Mouse (Mus musculus): ENCODE measurements around the gene Ubl5.
"Not testable (repeated sequence)": the region's sequence is repeated elsewhere in the genome, so short reads cannot be mapped to it uniquely, and the experiment has no call there.

The Ubl5 gene

DNA sequence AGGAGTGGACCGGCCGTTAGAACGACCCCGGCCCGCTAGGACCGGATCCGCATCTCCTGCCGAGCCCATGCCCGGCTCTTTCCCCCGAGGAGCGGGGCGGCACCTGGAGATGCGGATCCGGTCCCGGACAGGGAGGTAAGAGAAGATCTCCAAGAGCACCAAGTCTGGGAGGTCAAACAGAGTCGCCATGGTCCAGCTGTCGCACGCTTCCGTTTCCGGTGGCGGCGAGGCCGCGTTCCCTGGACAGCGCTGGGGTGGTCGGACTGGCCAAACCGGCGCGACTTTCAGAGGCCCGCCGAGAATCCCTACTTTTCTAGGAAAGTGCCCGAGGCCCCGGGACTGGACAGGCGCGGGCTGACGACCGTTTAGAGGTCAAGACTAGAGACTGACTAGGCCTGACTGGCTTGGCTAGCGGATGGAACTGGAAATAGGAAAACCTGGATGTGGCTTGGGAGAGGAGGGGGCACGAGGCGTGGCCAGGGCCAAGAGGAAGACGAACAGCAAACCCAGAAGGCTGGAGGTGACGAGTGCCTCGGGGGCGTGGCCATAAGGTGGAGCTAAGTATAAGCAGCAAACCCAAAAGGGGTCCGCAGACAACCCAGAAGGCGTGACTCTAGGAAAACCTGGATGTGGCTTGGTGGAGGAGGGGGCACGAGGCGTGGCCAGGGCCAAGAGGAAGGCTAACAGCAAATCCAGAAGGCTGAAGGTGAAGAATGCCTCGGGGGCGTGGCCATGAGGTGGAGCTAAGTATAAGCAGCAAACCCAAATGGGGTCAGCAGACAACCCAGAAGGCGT, at the start of gene Ubl5:
Gene Ubl5 (plus strand): TSS at position 778 of the 795 bp plus-strand sequence.
- DNase-seq (ENCODE audit: low read depth, low spot score), result peak; percentile 70

DNA sequence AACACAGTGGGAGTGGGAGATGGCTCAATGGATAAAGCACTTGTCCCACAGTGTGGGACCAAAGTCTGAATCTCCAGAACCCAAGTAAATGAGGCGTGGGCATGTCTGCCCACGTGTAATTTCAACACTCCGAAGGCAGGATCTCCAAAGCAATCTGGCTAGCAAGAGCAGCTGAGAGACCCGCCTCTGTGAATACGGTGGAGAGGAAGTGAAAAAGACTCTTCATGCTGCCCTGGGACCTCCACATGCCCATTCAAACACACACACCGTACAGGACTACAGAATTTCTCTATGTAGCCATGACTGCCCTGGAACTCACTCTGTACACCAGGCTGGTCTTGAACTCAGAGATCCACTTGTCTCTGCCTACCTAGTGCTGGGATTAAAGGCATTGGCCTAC, 41.4 kb upstream of the Ubl5 start:
- DNase-seq (ENCODE audit: low read depth, low spot score), result no peak

DNA sequence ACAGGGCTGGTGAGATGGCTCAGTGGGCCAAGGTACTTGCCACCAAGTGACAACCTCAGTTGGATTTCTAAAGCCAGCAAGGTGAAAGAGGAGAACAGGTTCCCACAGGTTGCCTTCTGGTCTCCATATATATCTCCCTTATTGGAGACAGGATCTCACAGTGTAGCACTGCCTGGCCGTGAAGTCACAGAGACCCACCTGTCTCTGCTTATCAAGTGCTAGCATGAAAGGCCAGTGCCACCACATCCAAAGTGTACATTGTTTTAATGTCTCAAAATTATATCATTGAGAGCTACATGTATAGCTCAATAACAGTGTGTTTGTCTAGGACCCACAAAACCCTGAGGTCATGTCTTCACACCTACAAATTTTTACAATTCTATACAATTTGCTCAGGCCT, 36.4 kb upstream of the Ubl5 start:
- DNase-seq (ENCODE audit: low read depth, low spot score), result no peak

DNA sequence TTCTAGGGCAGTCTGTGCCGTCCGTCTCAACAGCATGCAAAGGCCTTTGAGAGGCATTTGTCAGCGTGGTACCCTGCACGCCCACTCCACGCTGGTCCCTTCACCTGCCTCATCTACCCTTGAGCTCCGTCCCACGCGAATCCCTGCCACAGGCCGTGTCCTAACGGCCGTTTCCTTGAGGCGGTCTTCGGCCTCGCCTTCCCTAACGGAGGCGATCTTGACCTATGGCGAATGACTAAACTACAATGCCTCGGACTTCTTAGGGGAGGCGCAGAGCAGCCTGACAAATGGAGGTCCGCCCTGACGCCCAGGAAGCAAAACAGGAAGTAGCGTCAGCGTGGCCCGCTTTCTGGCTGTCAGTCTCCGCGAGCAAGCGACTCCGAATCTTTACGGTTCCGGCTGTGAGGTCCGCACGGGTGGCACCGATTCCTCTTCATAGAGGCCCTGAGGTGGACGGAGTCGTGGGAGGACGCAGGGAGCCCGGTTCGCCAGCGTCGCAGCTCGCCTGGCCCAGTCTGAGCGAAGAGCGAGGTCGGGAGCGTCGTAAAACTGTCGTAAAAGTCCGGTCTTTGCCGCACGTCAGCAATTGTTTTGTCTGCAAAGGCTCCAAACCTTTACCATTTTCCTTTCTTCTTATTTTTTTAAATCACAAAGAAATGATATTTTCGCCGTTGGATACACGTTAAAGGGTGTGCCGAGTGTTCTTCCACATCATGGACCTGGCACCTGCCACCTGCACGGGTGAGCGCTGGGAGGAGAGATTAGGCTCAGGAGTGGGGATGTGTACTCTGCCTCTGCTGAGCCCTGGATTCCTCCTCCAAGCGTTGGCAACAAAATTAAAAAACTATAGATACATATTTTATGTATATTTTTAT, 35.3 kb upstream of the Ubl5 start:
- peak; percentile 94 for DNase-seq (ENCODE audit: low read depth, low spot score)

DNA sequence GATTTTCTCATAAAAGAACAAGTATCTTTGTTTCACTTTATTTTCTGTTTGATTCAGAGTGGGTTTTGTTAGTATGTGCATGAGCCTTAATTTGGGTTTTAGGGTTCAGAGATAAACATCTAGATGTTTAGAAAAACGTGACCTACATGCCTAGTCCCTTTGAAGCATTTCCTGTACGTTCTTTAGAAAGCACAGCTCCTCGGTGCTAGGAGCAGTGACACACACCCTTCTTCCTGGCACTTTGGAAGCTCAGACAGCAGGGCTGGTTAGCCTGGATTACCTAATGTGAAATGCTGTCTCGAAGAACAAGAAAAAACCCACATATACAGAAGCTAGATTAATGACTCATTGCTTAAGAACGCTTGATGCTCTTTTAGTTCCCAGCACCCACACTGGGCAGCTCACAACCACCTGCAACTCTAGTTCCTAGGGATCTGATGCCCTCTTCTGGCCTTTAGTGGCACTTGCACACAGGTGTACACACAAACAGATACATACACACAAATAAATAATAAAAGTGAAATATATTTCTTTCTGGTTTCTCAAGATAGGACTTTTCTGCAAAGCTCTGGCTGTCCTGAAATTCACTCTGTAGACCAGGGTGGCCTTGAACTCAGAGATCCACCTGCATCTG, 32.7 kb upstream of the Ubl5 start:
- peak; percentile 26 for DNase-seq (ENCODE audit: low read depth, low spot score)

DNA sequence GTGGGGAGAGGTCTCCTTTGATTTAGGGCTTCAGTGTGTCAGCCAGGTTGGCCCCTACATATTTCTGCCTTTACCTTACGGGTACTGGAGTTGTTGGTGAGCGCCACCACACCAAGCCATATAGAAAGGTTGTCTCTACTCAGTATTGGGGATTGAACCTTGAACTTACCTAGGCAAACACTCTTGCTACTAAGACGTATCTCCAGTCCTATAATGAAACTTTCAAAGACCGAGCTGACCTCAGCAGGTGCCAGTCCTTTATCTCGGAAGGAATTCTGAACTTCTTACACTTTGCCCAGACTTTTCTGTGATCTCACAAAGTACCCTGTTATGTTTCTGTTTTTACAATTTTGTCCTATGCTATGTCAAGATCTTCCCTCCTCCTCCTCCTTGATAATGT, 30.7 kb upstream of the Ubl5 start:
- no peak for DNase-seq (ENCODE audit: low read depth, low spot score)

DNA sequence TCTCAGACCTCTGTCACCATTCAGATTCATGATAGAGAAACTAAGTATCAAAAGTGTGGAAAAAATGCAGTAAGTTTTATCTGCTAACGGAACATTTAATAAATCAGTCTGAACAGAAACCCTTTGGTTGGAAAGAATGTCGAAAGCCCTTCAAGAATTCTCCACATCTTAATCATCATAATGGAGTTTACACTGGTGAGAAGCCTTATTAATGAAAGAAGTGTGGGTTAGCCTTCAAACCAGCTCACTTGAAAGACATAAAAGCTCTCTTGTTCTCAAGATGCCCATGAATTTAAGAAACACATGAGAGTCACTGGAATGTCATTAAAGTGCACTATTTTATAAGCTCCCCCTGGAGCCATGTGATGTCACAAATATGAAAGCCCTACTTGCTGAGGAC, 26.0 kb upstream of the Ubl5 start:
- no peak for DNase-seq (ENCODE audit: low read depth, low spot score)

DNA sequence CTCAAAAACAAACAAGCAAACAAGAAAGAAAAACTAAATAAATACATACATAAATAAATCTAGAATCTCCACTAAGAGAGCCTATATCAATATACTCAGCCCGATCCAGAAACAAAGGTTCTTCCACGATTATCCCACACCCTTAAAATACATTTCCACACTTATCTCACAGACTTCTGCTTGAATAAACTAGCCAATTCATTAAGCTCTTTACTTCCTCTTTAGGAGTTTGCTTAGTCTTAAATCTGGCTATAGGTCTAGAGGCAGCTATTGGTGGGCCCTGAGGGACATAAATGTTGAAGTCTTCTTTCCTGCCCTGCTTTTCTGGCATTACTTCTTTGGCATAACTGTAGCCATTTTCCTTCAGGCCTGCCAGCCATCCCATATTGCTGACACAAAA, 11.3 kb upstream of the Ubl5 start:
- DNase-seq (ENCODE audit: low read depth, low spot score), result no peak

DNA sequence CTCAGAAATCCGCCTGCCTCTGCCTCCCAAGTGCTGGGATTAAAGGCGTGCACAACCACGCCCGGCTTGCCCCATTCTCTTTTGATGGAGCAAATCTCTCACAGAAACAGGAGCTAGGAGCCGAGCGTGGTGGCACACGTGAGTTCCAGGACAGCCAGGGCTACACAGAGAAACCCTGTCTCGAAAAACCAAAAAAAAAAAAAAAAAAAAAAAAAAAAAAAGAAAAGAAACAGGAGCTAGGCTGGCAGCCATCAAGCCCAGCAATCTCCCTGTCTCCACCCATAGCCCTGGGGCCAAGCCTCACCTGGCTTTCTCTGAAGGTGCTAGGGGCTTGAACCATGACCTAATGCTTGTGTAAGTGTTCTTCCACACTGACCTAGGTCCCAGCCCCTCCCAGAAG, 7.0 kb upstream of the Ubl5 start:
- not testable (repeated sequence) for DNase-seq (ENCODE audit: low read depth, low spot score)

DNA sequence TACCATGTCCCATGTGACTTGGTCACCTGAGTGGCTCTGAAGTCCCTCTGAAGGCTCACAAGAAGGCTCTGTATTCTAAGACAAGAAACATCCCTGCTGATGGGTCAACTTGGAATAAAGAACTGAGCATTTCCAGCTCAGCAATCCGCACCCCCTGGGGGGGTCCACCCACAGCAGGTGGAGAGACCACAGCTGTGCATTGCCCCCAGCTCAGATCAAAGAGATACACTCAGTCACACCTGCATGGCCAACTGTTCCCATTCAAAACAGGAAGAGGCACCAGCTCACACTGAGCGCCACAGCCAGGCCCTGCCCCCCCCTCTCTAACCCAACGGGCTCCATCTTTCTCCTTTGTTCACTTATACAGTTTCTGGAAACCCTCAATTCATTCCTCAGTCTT, 6.4 kb upstream of the Ubl5 start:
- peak; percentile 39 for DNase-seq (ENCODE audit: low read depth, low spot score)

DNA sequence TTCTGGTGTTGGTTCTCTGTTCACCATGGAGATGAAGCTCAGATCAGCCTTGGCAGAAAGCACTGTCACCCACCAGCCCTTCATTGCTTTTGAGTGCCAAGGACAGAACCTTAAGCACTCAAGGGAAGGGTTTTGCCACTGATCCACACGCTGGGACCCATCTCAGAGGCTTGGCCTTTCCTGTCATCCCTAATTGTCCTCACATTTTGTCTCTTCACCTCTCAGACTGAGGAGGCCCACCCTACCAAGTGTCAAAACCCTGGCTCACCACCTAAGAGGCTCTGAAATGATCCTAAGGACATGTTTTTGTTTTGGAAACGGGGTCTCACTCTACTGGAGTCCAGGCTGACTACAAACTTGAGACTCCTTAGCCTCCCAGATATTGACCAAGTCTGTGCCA, 5.9 kb upstream of the Ubl5 start:
- DNase-seq (ENCODE audit: low read depth, low spot score), result no peak

DNA sequence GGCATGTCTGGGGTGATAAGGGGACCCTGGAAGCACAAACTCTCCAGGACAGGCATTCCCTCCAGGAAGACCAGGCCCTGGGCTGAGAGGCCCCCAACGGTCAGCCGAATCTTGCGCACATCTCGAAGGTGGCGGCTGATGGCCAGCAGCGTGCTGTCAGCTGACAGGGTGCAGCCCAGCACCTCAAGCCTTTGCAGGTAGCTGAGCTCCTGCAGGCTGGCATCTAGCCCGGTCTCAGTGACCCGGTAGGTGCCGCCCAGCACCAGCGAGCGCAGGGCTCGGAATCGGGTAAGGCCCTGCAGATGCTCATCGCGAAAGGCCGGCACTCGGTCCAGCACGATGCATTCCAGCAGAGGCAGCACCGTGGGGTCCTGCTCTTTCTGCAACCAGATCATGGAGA, 4.1 kb upstream of the Ubl5 start:
- DNase-seq (ENCODE audit: low read depth, low spot score), result no peak

DNA sequence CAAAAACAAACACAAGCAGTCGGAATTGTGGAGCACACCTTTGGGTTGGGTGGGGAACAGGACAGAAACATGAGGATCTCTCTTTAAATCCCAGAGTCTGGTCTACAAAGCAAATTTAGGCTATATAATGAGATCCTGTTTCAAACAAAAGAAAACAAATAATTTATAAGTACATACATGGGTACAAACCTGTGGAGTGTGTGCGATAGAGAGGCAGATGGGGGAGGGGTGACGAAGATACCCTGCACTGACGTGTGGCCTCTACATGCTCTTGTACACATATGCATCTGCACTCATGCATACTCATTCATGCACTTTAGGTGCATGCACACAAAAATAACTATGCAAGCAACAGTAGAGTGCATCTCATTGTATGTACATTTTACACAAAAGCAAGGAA, 3.2 kb upstream of the Ubl5 start:
- DNase-seq (ENCODE audit: low read depth, low spot score), result no peak

DNA sequence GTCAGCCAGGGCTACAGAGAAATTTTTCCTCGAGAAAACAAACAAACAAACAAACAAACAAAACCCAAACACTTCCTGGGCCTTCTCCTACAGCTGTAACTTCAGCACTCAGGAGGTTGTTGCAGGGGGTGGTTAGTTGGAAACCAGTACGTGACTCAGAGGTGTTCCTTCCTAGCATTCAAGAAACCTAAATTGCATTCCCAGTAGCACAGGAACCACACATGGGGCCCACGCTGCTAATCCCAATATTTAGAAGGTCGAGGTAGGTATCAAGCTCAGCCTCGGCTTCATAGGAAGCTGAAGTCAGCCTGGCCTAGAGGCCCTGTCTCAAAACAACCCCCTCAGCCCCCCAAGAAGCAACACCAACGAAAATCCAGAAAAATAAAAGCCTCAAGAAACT, 1.2 kb upstream of the Ubl5 start:
- no peak for DNase-seq (ENCODE audit: low read depth, low spot score)

DNA sequence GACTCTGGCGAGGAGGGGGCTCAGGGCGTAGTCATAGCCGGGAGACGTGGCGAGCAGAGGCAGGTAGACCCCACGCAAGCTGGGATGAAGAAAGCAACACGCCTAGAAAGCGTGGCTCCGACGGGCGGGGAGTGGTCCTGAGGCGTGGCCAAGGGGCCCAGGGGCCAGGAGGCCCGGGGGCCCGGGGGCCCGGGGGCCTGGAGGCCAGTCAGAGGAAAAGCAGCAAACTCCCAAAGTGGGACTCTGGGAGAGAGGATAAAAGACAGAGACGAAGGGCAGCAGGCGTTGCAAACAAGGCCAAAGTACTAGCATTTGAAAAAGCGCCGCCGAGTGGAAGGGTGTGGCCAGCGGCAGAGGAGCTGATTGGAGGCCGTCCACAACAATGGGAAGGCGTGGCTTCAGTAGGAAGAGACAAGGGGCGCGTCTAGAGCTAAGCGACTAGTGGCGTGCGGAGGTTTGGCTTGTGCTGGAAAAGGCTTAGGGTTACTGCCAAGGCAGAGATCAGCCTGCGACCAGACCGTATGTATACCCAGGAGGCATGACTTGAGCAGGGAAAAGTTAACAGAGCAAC, 303 bp downstream of the Ubl5 start:
- peak; percentile 93 for DNase-seq (ENCODE audit: low read depth, low spot score)

DNA sequence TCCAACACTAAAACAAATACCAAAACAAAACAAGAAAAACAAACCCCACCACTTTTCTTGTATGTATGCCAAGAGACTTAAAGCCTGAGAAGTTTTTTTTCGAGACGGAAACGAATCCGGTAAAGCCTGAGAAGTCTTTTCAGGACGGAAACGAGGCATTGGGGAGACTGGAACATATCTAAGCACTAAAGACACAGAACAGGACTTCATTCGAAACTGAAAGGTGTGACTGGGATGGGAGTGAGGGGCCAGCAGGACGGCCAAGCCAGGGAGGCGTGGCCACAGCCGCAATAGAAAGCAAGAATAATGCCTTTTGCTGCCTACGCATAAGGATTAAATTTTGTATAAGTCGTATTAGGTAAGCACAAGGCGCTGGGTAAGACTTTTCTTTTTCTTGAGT, 1.1 kb downstream of the Ubl5 start:
- peak; percentile 51 for DNase-seq (ENCODE audit: low read depth, low spot score)

DNA sequence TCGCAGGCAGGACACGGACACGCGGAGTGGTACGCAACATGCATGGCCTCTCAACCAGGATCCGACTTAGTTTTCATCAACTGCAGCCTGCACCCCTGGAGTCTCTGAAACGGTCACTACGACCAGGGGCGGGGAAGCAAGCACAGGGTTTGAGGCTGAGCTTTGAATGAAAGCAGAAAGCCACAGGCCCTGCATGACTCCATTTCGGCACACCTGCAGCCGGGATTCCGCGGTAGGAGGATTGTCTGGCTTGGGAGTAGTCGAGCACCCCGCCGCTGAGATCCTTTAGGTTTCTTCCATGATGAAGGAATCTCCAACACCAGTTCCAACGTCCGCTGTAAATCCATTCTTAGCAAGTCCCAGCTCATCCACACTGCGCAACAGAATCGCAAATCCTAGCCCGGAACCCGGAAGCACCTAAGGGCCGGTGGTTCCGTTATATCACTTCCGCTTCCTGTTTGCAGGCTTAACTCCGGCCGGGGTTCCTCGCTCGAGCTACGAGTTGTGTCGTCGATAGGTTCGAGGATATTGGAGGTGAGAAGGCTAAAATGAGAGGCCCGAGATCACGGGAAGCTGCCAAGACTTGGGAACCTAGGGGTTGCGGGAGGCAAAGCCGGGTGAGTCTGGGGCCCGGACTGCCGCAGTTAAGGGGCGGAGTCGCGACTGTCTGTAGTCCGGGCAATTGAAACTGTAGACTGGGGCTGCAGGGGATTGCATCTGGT, 1.8 kb downstream of the Ubl5 start, which contains the start of gene Fbxl12:
Gene Fbxl12 (minus strand): TSS at position 408 of the 722 bp plus-strand sequence.
- DNase-seq (ENCODE audit: low read depth, low spot score), result peak; percentile 89

DNA sequence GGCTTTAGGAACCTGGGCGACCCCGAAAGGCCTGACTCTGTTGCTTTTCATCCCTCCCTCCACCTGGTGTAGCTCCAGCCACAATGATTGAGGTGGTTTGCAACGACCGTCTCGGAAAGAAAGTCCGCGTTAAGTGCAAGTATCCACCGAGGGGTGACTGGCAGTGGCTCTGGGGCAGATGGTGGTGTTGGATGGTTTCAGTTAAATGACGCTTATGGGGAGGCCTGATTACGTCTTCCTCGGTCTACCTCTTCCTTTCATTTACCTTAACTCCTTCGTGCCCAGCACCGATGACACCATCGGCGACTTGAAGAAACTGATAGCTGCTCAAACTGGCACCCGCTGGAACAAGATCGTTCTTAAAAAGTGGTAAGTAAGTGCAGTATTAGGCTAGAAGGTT, 2.4 kb downstream of the Ubl5 start:
- peak; percentile 79 for DNase-seq (ENCODE audit: low read depth, low spot score)

DNA sequence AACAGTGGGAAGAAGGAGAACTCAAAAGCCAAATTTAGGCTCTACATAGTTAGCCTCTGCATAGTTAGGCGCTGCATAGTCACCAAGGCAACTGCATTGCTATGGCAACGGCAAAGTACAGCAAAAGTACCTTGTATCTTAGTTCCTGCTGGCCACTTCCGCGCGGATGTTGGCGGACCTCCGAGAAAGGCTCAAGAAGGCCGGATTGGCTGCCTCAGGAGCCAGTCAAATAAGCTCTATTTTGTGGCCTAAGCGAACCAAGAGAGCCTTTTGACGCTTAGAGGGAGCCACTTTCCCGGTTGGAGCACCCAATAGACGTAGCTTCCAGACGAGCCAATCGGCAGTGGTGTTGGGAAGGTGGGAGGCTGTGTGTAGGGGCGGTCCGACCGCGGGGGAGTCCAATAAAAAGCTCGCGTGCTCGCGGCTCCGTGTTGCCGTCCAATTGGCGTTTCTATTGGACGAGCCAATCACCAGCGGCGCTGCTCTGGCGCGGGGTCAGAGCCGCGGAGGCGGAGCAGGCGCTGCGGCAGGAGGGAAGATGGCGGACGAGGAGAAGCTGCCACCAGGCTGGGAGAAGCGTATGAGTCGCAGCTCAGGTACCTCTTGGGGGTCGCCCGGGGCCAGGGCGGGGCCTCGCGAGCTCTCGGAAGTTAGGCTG, 9.1 kb downstream of the Ubl5 start, which contains the start of gene Pin1:
Gene Pin1 (plus strand): TSS at position 494 of the 658 bp plus-strand sequence.
- DNase-seq (ENCODE audit: low read depth, low spot score), result peak; percentile 98

DNA sequence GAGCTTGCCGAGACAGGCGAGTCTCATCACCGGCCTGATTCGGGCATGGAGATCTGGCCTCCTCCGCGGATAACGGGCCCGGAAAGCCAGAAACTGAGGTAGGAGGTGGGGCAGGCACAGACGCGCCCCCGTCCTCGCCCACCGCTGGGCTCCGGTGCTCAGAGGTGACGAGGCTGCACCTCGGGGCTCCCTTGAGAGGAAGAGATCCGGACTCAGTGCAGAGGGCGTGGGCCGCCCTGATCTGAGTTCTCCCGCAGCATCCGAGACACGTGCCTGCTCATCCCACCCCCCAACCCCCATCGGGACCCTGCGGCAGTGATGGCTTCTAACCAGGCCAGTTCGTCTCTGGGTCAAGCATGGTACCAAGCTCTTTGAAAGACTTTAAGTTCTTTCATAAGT, 9.6 kb downstream of the Ubl5 start:
- no peak for DNase-seq (ENCODE audit: low read depth, low spot score)

DNA sequence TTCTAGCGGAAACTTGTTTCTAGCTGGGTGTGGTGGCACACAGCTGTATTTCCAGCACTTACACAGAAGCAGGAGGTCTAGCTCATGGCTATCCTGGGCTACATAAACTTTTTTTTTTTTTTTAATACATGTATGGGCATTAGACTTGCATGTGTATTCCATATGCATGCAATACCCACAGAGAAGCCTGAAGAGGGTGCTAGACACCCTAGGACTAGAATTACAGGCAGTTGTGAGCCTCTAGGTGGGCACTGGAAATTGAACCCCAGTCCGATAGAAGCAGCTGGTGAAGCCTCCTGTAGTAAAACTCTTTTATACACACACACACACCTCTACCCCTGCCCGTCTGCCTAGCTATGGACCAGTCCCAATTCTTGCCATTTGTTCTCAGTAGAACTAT, 11.2 kb downstream of the Ubl5 start:
- DNase-seq (ENCODE audit: low read depth, low spot score), result no peak

Measured in CD4-positive, CD25-positive, alpha-beta regulatory T cell, adult 2 months (primary cell).